Mouse (Mus musculus) myocyte (in vitro differentiated cells): ENCODE measurements around the gene Mgrn1.

Experiments
- E2F4 ChIP-seq: IDR thresholded peaks from one replicate; pipeline ENCODE4 v1.6.1; 2011; ENCODE audit warnings: mild to moderate bottlenecking, control low read depth, moderate library complexity; ENCODE audit not compliant: insufficient read depth
- MYOD1 ChIP-seq, 3 experiments: IDR thresholded peaks; one replicate each; pipeline ENCODE4 v1.6.1; 2011; ENCODE audit warnings: control low read depth in 2 of 3, low read depth in 2 of 3, mild to moderate bottlenecking in 2 of 3, moderate library complexity in 1 of 3; ENCODE audit not compliant: insufficient read length in 2 of 3, control insufficient read depth in 1 of 3
- MYOG ChIP-seq, 3 experiments: IDR thresholded peaks; one replicate each; pipeline ENCODE4 v1.6.1; 2011; ENCODE audit warnings: control low read depth in 2 of 3, low read depth in 2 of 3, mild to moderate bottlenecking in 2 of 3; ENCODE audit not compliant: insufficient read length in 2 of 3, control insufficient read depth in 1 of 3, insufficient read depth in 1 of 3
- POLR2A ChIP-seq: IDR thresholded peaks from one replicate; pipeline ENCODE4 v1.6.1; 2011; ENCODE audit warnings: low read depth, mild to moderate bottlenecking, control low read depth, moderate library complexity; ENCODE audit not compliant: insufficient read length
- SRF ChIP-seq: IDR thresholded peaks from one replicate; pipeline ENCODE4 v1.6.1; 2011; ENCODE audit warnings: low read depth; ENCODE audit not compliant: control insufficient read depth, insufficient read length
- TCF12 ChIP-seq: IDR thresholded peaks from one replicate; pipeline ENCODE4 v1.6.1; 2011; ENCODE audit warnings: mild to moderate bottlenecking, control low read depth; ENCODE audit not compliant: poor library complexity, insufficient read depth, severe bottlenecking
- USF1 ChIP-seq: IDR thresholded peaks from one replicate; pipeline ENCODE4 v1.6.1; 2011; ENCODE audit warnings: low read depth, mild to moderate bottlenecking, control low read depth, moderate library complexity

DNA sequence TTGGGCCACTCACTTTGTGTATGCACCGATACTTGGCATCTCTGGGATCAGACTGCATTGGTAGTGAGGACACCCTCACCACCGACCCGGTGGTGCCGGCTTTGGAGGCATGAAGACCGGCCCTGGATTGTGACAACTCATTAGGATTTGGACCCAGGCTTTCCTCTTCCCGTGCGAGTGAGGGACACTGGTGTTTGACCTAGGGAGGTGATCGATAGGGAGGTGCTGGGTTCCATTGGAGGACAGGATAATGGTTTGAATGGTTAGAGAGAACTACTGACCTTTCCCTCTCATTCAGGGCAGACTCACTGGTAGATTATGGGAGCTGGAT is 606 bp downstream of the Mgrn1 start:
- TF ChIP-seq POLR2A (no peak), TCF12 (no peak), E2F4 (no peak), MYOD1 (IDR thresholded peaks at IDR 0.05; ENCODE audit: control insufficient read depth in 1 of 3, insufficient read length in 2 of 3, low read depth in 2 of 3) (no peak), USF1 (no peak), MYOG (IDR thresholded peaks at IDR 0.05; ENCODE audit: control insufficient read depth in 1 of 3, insufficient read depth in 1 of 3, insufficient read length in 2 of 3, low read depth in 2 of 3) (no peak), SRF (no peak)
